Mouse (Mus musculus) limb, embryonic 14.5 days (tissue): Measurements from ENCODE around the gene 0610010K14Rik. TPM values are rescaled to one million over a fixed set of nuclear protein-coding genes. Genes with fewer than 3 reads are reported as not detected.
A peak's percentile ranks its signal among the peaks of the same experiment; 100 is the strongest.

Experiments used
- ATAC-seq: fragments of 200-750 bp; cut with Nextera tagmentation; 2 replicates; pipeline ENCODE4 v1.8.0; 2017; ENCODE audit warnings: low read depth, moderate number of reproducible peaks, moderate TSS enrichment; ENCODE audit not compliant: low FRiP score
- DNase-seq: peaks from one replicate; pipeline ENCODE4 v3.0.0-alpha.2; 2015; ENCODE audit warnings: low spot score
- H3K27ac ChIP-seq: fragments of 300-500 bp; sonication (generic); replicated peaks from 2 replicates; pipeline ENCODE4 v1.5.1; 2014; ENCODE audit warnings: low read depth, mild to moderate bottlenecking, low read length, moderate library complexity, mixed read lengths
- H3K27me3 ChIP-seq: fragments of 300-500 bp; sonication (generic); 2 replicates; pipeline ENCODE4 v1.6.1; 2014; ENCODE audit warnings: low read length, mixed read lengths; ENCODE audit not compliant: control insufficient read depth, insufficient read depth
- H3K36me3 ChIP-seq: fragments of 300-500 bp; sonication (generic); 2 replicates; pipeline ENCODE4 v1.6.1; 2014; ENCODE audit warnings: mild to moderate bottlenecking, low read length, moderate library complexity, mixed read lengths; ENCODE audit not compliant: control insufficient read depth, insufficient read depth
- H3K4me1 ChIP-seq: fragments of 300-500 bp; sonication (generic); 2 replicates; pipeline ENCODE4 v1.6.1; 2014; ENCODE audit warnings: antibody characterized with exemption, low read length, mixed read lengths; ENCODE audit not compliant: control insufficient read depth, insufficient read depth
- H3K4me2 ChIP-seq: fragments of 300-500 bp; sonication (generic); replicated peaks from 2 replicates; pipeline ENCODE4 v1.6.1; 2014; ENCODE audit warnings: low read depth, mild to moderate bottlenecking, low read length, moderate library complexity; ENCODE audit not compliant: severe bottlenecking
- H3K4me3 ChIP-seq: fragments of 300-500 bp; sonication (generic); replicated peaks from 2 replicates; pipeline ENCODE4 v1.5.1; 2014; ENCODE audit warnings: low read length
- H3K9ac ChIP-seq: fragments of 300-500 bp; sonication (generic); 2 replicates; pipeline ENCODE4 v1.6.1; 2014; ENCODE audit warnings: mild to moderate bottlenecking, low read depth, low read length, moderate library complexity; ENCODE audit not compliant: severe bottlenecking
- H3K9me3 ChIP-seq: fragments of 300-500 bp; sonication (generic); 2 replicates; pipeline ENCODE4 v1.6.1; 2016; ENCODE audit warnings: low read length; ENCODE audit not compliant: control insufficient read depth
- POLR2A ChIP-seq: fragments of 200-500 bp; IDR thresholded peaks from 2 replicates; pipeline ENCODE4 v1.8.0; 2012; ENCODE audit warnings: inconsistent platforms, mild to moderate bottlenecking, moderate library complexity, borderline replicate concordance; ENCODE audit not compliant: insufficient read depth, insufficient read length; ENCODE audit errors: extremely low read depth
- whole genome bisulfite sequencing: fragments of 180-500 bp; shearing (Covaris S2); extraction: QIAGEN DNeasy Blood & Tissue Kit; methylation state at CpG from one replicate; pipeline ENCODE4 v1.1.7; 2014; 5-methylcytosine and 5-hydroxymethylcytosine counted together
- polyA plus RNA-seq, 2 experiments: library from polyadenylated mRNA; depleted of rRNA in 1 of 2; stranded (reverse) in 1 of 2; unstranded in 1 of 2; fragments of >200 nt; fragmentation: Nextera tagmentation in 1 of 2; extraction: Ambion mirVana in 1 of 2; gene quantifications; 2 replicates each; pipeline versions ENCODE4 v1.2.1 to v1.2.3; 2012 to 2014

0610010K14Rik gene
- polyA plus RNA-seq, 2 experiments, result 171 to 178 TPM

DNA sequence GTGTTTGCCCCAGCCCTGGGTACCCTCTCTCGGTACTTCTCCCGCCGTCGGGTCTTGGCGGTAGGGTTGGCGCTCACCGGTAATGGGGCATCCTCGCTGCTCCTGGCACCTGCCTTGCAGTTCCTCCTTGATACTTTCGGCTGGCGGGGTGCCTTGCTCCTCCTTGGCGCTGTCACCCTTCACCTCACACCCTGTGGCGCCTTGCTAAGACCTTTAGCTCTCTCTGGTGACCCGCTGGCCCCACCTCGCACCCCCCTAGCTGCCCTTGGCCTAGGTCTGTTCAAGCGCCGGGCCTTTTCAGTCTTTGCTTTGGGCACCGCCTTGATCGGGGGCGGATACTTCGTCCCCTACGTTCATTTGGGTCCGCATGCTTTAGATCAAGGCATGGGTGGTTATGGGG, 22.4 kb downstream of the 0610010K14Rik start:
- peak overlapping the region; percentile 33; the same call in 1 of the 2 replicates for H3K4me3 ChIP-seq
- no peak for DNase-seq
- no peak overlapping the region for H3K9ac ChIP-seq
- H3K4me1 ChIP-seq, result peaks cover 21% of the 10 kb centered on the region
- no peaks in the 10 kb centered on the region for H3K9me3 ChIP-seq
- no peak for ATAC-seq
- H3K27ac ChIP-seq, result no peak overlapping the region
- no peak for TF ChIP-seq POLR2A
- H3K4me2 ChIP-seq, result peak overlapping the region; percentile 56; the same call in 1 of the 2 replicates
- peaks cover 39% of the 10 kb centered on the region for H3K27me3 ChIP-seq
- peaks cover 6% of the 10 kb centered on the region for H3K36me3 ChIP-seq
- 15% methylated on average over 22 of the region's 22 CpGs for WGBS

DNA sequence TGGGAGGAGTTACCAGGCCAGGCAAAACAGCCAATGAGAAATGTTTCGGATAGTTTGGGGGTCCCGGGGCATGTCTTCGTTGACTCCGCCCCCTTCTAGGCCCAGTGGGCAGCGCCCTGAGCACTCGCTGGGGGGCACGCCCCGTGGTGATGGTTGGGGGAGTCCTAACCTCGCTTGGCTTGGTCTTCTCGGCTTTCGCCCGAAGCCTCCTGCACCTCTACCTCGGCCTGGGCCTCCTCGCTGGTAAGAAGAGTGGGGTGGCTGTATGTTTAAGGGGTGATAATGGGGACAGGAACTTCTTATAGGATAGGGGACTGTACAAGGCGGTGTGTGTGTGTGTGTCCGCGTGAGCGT, 22.9 kb downstream of the 0610010K14Rik start:
- ATAC-seq (0 out of 2 replicates have a peak, but pooled peaks have one; percentile 25), DNase-seq (no peak)
- WGBS, result 6% methylated on average over 13 of the region's 18 CpGs
- TF ChIP-seq POLR2A, result no peak
- H3K27ac ChIP-seq, result no peak overlapping the region
- H3K9me3 ChIP-seq, result no peaks in the 10 kb centered on the region
- H3K4me3 ChIP-seq, result peak overlapping the region; percentile 33
- no peak overlapping the region for H3K9ac ChIP-seq
- peaks cover 16% of the 10 kb centered on the region for H3K4me1 ChIP-seq
- H3K36me3 ChIP-seq, result peaks cover 6% of the 10 kb centered on the region
- H3K27me3 ChIP-seq, result peaks cover 39% of the 10 kb centered on the region
- H3K4me2 ChIP-seq, result peak overlapping the region; percentile 56

DNA sequence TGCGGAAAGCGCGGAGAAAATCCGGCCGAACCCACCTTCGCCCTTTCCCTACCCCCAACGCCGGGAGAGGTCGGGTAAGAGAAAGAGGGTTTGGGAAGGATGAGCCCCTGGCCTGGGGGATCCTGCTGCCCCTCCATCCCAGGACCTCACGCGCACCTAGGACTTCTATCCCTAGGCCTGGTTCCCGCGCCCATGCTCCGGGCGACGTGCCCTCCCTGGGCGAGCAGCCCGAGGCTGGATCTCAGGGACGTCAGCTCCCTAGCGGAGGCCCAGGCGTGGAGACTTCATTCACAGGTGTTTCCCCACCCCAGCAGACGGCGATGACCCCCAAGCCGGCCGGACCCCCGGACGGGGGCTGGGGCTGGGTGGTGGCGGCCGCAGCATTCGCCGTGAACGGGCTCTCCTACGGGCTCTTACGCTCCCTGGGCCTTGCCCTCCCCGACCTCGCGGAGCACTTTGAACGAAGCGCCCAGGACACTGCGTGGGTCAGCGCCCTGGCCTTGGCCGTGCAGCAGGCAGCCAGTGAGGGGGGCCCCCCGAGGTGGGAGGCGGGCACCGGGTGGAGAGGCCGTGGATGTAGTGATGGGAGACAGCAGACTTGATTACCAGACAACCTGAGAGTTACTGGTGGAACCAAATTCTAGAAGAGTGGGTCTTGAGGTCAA, 23.4 kb downstream of the 0610010K14Rik start:
- H3K27ac ChIP-seq, result no peak overlapping the region
- peaks cover 12% of the 10 kb centered on the region for H3K4me1 ChIP-seq
- peaks cover 39% of the 10 kb centered on the region for H3K27me3 ChIP-seq
- under 1% methylated on average over 40 of the region's 46 CpGs for WGBS
- TF ChIP-seq POLR2A, result no peak
- peak overlapping the region; percentile 56 for H3K4me2 ChIP-seq
- DNase-seq, result no peak
- ATAC-seq, result no peak
- H3K9ac ChIP-seq, result peak overlapping the region; percentile 48
- peak overlapping the region; percentile 33 for H3K4me3 ChIP-seq
- no peaks in the 10 kb centered on the region for H3K9me3 ChIP-seq
- peaks cover 6% of the 10 kb centered on the region for H3K36me3 ChIP-seq

DNA sequence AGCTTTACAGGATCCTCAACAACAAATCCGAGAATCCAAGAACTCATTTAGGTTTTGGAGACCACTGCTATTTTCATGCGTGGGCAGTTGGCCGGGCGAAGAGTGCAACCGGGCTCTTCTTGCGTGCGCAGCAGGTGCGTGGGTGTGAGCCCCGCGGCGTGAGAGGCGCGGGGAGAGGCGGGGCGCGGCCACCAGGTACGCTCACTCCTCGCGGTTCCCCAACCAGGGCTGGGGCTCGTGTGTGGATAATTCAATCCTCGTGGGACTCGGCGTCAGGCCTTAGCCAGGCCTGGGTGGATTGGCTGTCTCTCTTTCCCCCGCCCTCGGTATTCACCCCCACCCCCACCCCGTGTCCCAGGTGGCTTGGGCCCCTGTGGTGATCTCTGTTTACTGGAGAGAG, 24.0 kb downstream of the 0610010K14Rik start:
- Histone ChIP-seq H3K9ac (peak overlapping the region; percentile 48), H3K4me1 (peaks cover 12% of the 10 kb centered on the region), H3K27ac (no peak overlapping the region), H3K9me3 (no peaks in the 10 kb centered on the region), H3K27me3 (peaks cover 39% of the 10 kb centered on the region), H3K4me2 (peak overlapping the region; percentile 56), H3K36me3 (peaks cover 6% of the 10 kb centered on the region), H3K4me3 (peak overlapping the region; percentile 33)
- 5% methylated on average over 23 of the region's 26 CpGs for WGBS
- ATAC-seq (no peak), DNase-seq (no peak)
- no peak for TF ChIP-seq POLR2A

DNA sequence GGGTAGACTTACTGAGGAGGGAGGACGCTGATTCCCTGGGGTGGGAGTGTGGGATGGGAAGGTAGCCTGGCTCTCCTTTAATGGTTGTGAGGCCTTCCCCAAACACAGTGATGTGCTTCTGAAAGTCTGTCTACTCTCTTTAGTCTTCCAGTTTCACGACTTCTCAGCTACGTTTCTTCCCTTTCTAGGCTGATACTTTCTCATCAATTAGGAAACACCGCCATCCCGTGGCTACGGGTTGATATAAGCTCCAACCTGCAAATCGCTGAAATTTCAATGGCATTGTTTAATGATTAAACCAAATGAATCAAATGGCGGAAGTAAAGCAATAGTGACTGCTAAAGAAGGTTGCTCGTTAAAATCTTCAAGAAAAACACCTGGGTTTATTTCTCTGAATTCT, 24.8 kb downstream of the 0610010K14Rik start:
- Histone ChIP-seq H3K9me3 (no peaks in the 10 kb centered on the region), H3K27me3 (peaks cover 39% of the 10 kb centered on the region), H3K4me2 (no peak overlapping the region), H3K27ac (no peak overlapping the region), H3K4me3 (no peak overlapping the region), H3K9ac (no peak overlapping the region), H3K4me1 (peaks cover 12% of the 10 kb centered on the region), H3K36me3 (peaks cover 6% of the 10 kb centered on the region)
- no peak for TF ChIP-seq POLR2A
- 10% methylated on average over 9 of the region's 9 CpGs for WGBS
- peak; percentile 35; the same call in 1 of the 2 replicates for ATAC-seq
- peak; percentile 75 for DNase-seq
